ENCODE assay signal across 12 mouse cellular contexts in genomic region chr16:89950754-89951153, GRCm38 (mm10).
DNase-seq lines count a peak whose midpoint lies in the region; ATAC-seq and TF ChIP-seq lines count a peak whose summit lies in the region.
"Had no signal": no experiment of that assay in that cellular context is flagged by ENCODE, and none has a peak within 500 bp of the region (broad histone marks: within the 10 kb centered on the region; RNA-seq: fewer than 3 reads in every experiment).

No protein-coding gene starts in this region.

- no peaks in the 10 kb centered on the region for H3K36me3 ChIP-seq in heart, embryonic 13.5 days
- no peaks in the 10 kb centered on the region for H3K36me3 ChIP-seq in lung, embryonic 14.5 days (ENCODE audit: insufficient read depth)
- H3K36me3 ChIP-seq in intestine, postnatal 0 days (ENCODE audit: control insufficient read depth, insufficient read depth) = no peaks in the 10 kb centered on the region
- H3K36me3 ChIP-seq: limb, embryonic 15.5 days had no signal

- TF ChIP-seq CTCF in lung, embryonic 14.5 days (IDR thresholded peaks at IDR 0.05; ENCODE audit: low read depth) = no peak
- no peak for TF ChIP-seq CTCF in intestine, postnatal 0 days (IDR thresholded peaks at IDR 0.05; ENCODE audit: low read depth)

- intact Hi-C loops in heart, postnatal 25 days (cut with DNase I) = no loop called here

- ATAC-seq in heart, embryonic 13.5 days (ENCODE audit: extremely low read depth, insufficient number of reproducible peaks, low FRiP score, low TSS enrichment) = no peak; the same call in 1 of the 2 replicates
- ATAC-seq in lung, embryonic 14.5 days (ENCODE audit: insufficient read depth) = peak; percentile 82
- no peak for ATAC-seq in intestine, postnatal 0 days

- no peaks in the 10 kb centered on the region for H3K27me3 ChIP-seq in heart, embryonic 13.5 days (replicated peaks)
- no peaks in the 10 kb centered on the region for H3K27me3 ChIP-seq in lung, embryonic 14.5 days (ENCODE audit: insufficient read depth, low read length)
- H3K27me3 ChIP-seq in intestine, postnatal 0 days (replicated peaks; ENCODE audit: control insufficient read depth, insufficient read depth, low read length) = no peaks in the 10 kb centered on the region
- H3K27me3 ChIP-seq: limb, embryonic 15.5 days had no signal

- no peak for DNase-seq in heart, postnatal 25 days (ENCODE audit: low spot score)
- DNase-seq in MN1 (ENCODE audit: low spot score) = peak; percentile 19
- DNase-seq in cerebellum, adult 9-11 months = peak; percentile 97
- peak; percentile 58 for DNase-seq in lung, embryonic 14.5 days
- DNase-seq in frontal cortex, adult 2 months (ENCODE audit: extremely low spot score in 1 of 2, low spot score in 1 of 2) = no peak
- DNase-seq in layer of hippocampus, adult 11-12 months (ENCODE audit: low spot score) = no peak
- DNase-seq: heart, postnatal 14 days; layer of hippocampus, postnatal 36 days had no signal

- WGBS in heart, embryonic 13.5 days = 69% methylated on average over 8 of the region's 8 CpGs
- WGBS in lung, embryonic 14.5 days = 40% methylated on average over 8 of the region's 8 CpGs
- 67% methylated on average over 8 of the region's 8 CpGs for WGBS in intestine, postnatal 0 days

- H3K9ac ChIP-seq in heart, embryonic 13.5 days = no peak overlapping the region
- no peak overlapping the region for H3K9ac ChIP-seq in lung, embryonic 14.5 days
- no peak overlapping the region for H3K9ac ChIP-seq in intestine, postnatal 0 days (ENCODE audit: low read depth, low read length)
- H3K9ac ChIP-seq: limb, embryonic 15.5 days had no signal

- peaks cover 27% of the 10 kb centered on the region for H3K4me1 ChIP-seq in heart, embryonic 13.5 days
- no peaks in the 10 kb centered on the region for H3K4me1 ChIP-seq in lung, embryonic 14.5 days (ENCODE audit: insufficient read depth)
- H3K4me1 ChIP-seq in intestine, postnatal 0 days (replicated peaks; ENCODE audit: control insufficient read depth, insufficient read depth, low read length) = no peaks in the 10 kb centered on the region; the same call in 1 of the 2 replicates

- H3K9me3 ChIP-seq in heart, embryonic 13.5 days = no peaks in the 10 kb centered on the region
- no peaks in the 10 kb centered on the region for H3K9me3 ChIP-seq in lung, embryonic 14.5 days (ENCODE audit: low read depth, low read length)
- no peaks in the 10 kb centered on the region for H3K9me3 ChIP-seq in intestine, postnatal 0 days (ENCODE audit: control insufficient read depth)
- H3K9me3 ChIP-seq: limb, embryonic 15.5 days had no signal

- H3K4me3 ChIP-seq in heart, embryonic 13.5 days = no peak overlapping the region
- no peak overlapping the region for H3K4me3 ChIP-seq in lung, embryonic 14.5 days (ENCODE audit: low read depth, low read length)
- no peak overlapping the region for H3K4me3 ChIP-seq in intestine, postnatal 0 days (ENCODE audit: low read depth, low read length)
- H3K4me3 ChIP-seq: limb, embryonic 15.5 days had no signal

- H3K4me2 ChIP-seq in heart, embryonic 13.5 days = no peak overlapping the region
- no peak overlapping the region for H3K4me2 ChIP-seq in lung, embryonic 14.5 days
- no peak overlapping the region for H3K4me2 ChIP-seq in intestine, postnatal 0 days (replicated peaks; ENCODE audit: low read depth)
- H3K4me2 ChIP-seq: limb, embryonic 15.5 days had no signal

- H3K27ac ChIP-seq in heart, embryonic 13.5 days (replicated peaks) = peak overlapping the region; percentile 6; the same call in 1 of the 2 replicates
- H3K27ac ChIP-seq in lung, embryonic 14.5 days (ENCODE audit: low read depth) = no peak overlapping the region; the same call in 1 of the 2 replicates
- H3K27ac ChIP-seq in intestine, postnatal 0 days (ENCODE audit: low read depth, low read length) = no peak overlapping the region
- H3K27ac ChIP-seq: kidney, postnatal 0 days; limb, embryonic 15.5 days had no signal

Comparison
In these comparisons a context has a peak if more than half of its experiments do, and no peak if none do; other contexts are left out.
1. DNase-seq: peak in MN1 (single experiment), cerebellum, adult 9-11 months (single experiment) and lung, embryonic 14.5 days (single experiment); none in heart, postnatal 25 days (single experiment), frontal cortex, adult 2 months (0 of 2) and layer of hippocampus, adult 11-12 months (single experiment).